Mouse (Mus musculus): ENCODE data around the gene Nup188. TPM values are rescaled to one million over a fixed set of nuclear protein-coding genes. Genes with fewer than 3 reads are reported as not detected.

The Nup188 gene
- polyA plus RNA-seq (2012; fragmentation: generic; extraction: Trizol): 54.6 TPM
- long read RNA-seq, experiment 1, partial matches to known transcripts: 2 of 4 reads
- long read RNA-seq, experiment 1, other reads (novel, unspliced or antisense): 0 of 4 reads
- long read RNA-seq, experiment 2, full-length matches to known transcripts: 108 of 176 reads
- long read RNA-seq, experiment 2, partial matches to known transcripts: 30 of 176 reads
- long read RNA-seq, experiment 2, other reads (novel, unspliced or antisense): 38 of 176 reads

GRCm38 (mm10) chr2:30286192-30287026 is at the start of gene Nup188, which contains the start of gene Dolk:
TSS of gene Nup188 (plus strand) at chr2:30286397.
TSS of gene Dolk (minus strand) at chr2:30286334.
- Histone ChIP-seq H3K36me3 (ENCODE audit: control insufficient read depth, insufficient read depth) (peaks cover 19% of the 10 kb centered on the region), H3K4me3 (ENCODE audit: insufficient read depth, poor library complexity, severe bottlenecking) (peak within 1 kb of the TSS; percentile 94), H3K27me3 (ENCODE audit: control insufficient read depth, insufficient read depth, insufficient read length) (no peaks in the 10 kb centered on the region), H3K79me2 (ENCODE audit: control insufficient read depth, insufficient read depth) (peaks cover 75% of the 10 kb centered on the region), H3ac (ENCODE audit: control insufficient read depth, insufficient read length, low read depth) (peak within 1 kb of the TSS; percentile 98), H3K79me3 (ENCODE audit: low read depth) (peaks cover 52% of the 10 kb centered on the region)
- TF ChIP-seq USF1 (IDR thresholded peaks at IDR 0.05; ENCODE audit: low read depth) (peak; percentile 97), MAX (IDR thresholded peaks at IDR 0.05) (peak; percentile 90), FOSL1 (IDR thresholded peaks at IDR 0.05; ENCODE audit: insufficient read depth, low read length, poor library complexity, severe bottlenecking) (no peak), MYOD1 (IDR thresholded peaks at IDR 0.05; ENCODE audit: control insufficient read depth, insufficient read length, low read depth) (no peak), CEBPB (IDR thresholded peaks at IDR 0.05; ENCODE audit: low read depth) (no peak), CTCF (IDR thresholded peaks at IDR 0.05; ENCODE audit: control insufficient read depth, insufficient read depth, insufficient read length) (no peak), MYOG (IDR thresholded peaks at IDR 0.05; ENCODE audit: control insufficient read depth, extremely low read depth, insufficient read length) (no peak)

GRCm38 (mm10) chr2:30236426-30237198 is 49.6 kb upstream of the Nup188 start:
- H3K79me2 ChIP-seq (ENCODE audit: control insufficient read depth, insufficient read depth): peaks cover 39% of the 10 kb centered on the region
- TF ChIP-seq MYOD1 (IDR thresholded peaks at IDR 0.05; ENCODE audit: control insufficient read depth, insufficient read length, low read depth) (no peak), CTCF (IDR thresholded peaks at IDR 0.05; ENCODE audit: control insufficient read depth, insufficient read depth, insufficient read length) (no peak), MYOG (IDR thresholded peaks at IDR 0.05; ENCODE audit: control insufficient read depth, extremely low read depth, insufficient read length) (no peak), FOSL1 (IDR thresholded peaks at IDR 0.05; ENCODE audit: insufficient read depth, low read length, poor library complexity, severe bottlenecking) (no peak), USF1 (IDR thresholded peaks at IDR 0.05; ENCODE audit: low read depth) (no peak), MAX (IDR thresholded peaks at IDR 0.05) (no peak), CEBPB (IDR thresholded peaks at IDR 0.05; ENCODE audit: low read depth) (no peak)

GRCm38 (mm10) chr2:30237199-30237880 is 48.9 kb upstream of the Nup188 start, which contains the start of gene Lrrc8a:
TSS of gene Lrrc8a (plus strand) at chr2:30237715.
- peaks cover 25% of the 10 kb centered on the region for H3K36me3 ChIP-seq (ENCODE audit: control insufficient read depth, insufficient read depth)
- peak within 1 kb of the TSS; percentile 83 for H3K4me3 ChIP-seq (ENCODE audit: insufficient read depth, poor library complexity, severe bottlenecking)
- H3K79me2 ChIP-seq (ENCODE audit: control insufficient read depth, insufficient read depth): peaks cover 46% of the 10 kb centered on the region
- peaks cover 41% of the 10 kb centered on the region for H3K79me3 ChIP-seq (ENCODE audit: low read depth)
- no peak for TF ChIP-seq CEBPB (IDR thresholded peaks at IDR 0.05; ENCODE audit: low read depth)
- peak; percentile 67 for TF ChIP-seq CTCF (IDR thresholded peaks at IDR 0.05; ENCODE audit: control insufficient read depth, insufficient read depth, insufficient read length)
- TF ChIP-seq USF1 (IDR thresholded peaks at IDR 0.05; ENCODE audit: low read depth): peak; percentile 91
- TF ChIP-seq MAX (IDR thresholded peaks at IDR 0.05): peak; percentile 97
- no peaks in the 10 kb centered on the region for H3K27me3 ChIP-seq (ENCODE audit: control insufficient read depth, insufficient read depth, insufficient read length)
- H3ac ChIP-seq (ENCODE audit: control insufficient read depth, insufficient read length, low read depth): peak within 1 kb of the TSS; percentile 74

More at GRCm38 (mm10) chr2:30236426-30237198, 49.6 kb upstream of the Nup188 start:
- H3K36me3 ChIP-seq (ENCODE audit: control insufficient read depth, insufficient read depth): peaks cover 20% of the 10 kb centered on the region
- H3ac ChIP-seq (ENCODE audit: control insufficient read depth, insufficient read length, low read depth): peak overlapping the region; percentile 64
- peak overlapping the region; percentile 83 for H3K4me3 ChIP-seq (ENCODE audit: insufficient read depth, poor library complexity, severe bottlenecking)
- H3K79me3 ChIP-seq (ENCODE audit: low read depth): peaks cover 35% of the 10 kb centered on the region
- H3K27me3 ChIP-seq (ENCODE audit: control insufficient read depth, insufficient read depth, insufficient read length): no peaks in the 10 kb centered on the region

DNA sequence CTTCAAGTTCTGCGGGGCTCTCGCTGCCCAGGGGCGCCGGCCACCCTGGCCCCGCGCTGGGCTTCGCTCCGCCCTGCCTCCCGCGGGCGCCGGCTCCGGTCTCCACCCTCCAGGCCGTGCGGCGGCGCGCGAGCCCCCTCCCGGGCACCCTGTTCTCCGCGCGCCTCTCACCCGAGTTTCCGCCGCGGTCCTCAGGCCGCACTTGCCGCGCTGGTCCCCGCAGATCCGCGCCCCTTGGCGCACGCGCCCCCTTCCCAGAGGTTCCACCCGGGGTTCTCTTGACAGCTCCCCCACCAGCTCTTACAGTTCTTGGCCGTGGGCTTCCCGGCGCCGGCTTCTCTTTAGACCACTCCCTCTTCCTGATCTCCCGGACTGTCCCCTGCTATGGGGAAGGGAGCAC is 48.3 kb upstream of the Nup188 start:
- Histone ChIP-seq H3ac (ENCODE audit: control insufficient read depth, insufficient read length, low read depth) (peak overlapping the region; percentile 74), H3K79me3 (ENCODE audit: low read depth) (peaks cover 44% of the 10 kb centered on the region), H3K27me3 (ENCODE audit: control insufficient read depth, insufficient read depth, insufficient read length) (no peaks in the 10 kb centered on the region), H3K36me3 (ENCODE audit: control insufficient read depth, insufficient read depth) (peaks cover 30% of the 10 kb centered on the region), H3K4me3 (ENCODE audit: insufficient read depth, poor library complexity, severe bottlenecking) (peak overlapping the region; percentile 83), H3K79me2 (ENCODE audit: control insufficient read depth, insufficient read depth) (peaks cover 52% of the 10 kb centered on the region)
- TF ChIP-seq MAX (IDR thresholded peaks at IDR 0.05) (no peak), USF1 (IDR thresholded peaks at IDR 0.05; ENCODE audit: low read depth) (no peak), MYOG (IDR thresholded peaks at IDR 0.05; ENCODE audit: control insufficient read depth, extremely low read depth, insufficient read length) (no peak), CEBPB (IDR thresholded peaks at IDR 0.05; ENCODE audit: low read depth) (no peak)

GRCm38 (mm10) chr2:30238906-30239465 is 47.2 kb upstream of the Nup188 start:
- Histone ChIP-seq H3K79me3 (ENCODE audit: low read depth) (peaks cover 49% of the 10 kb centered on the region), H3K27me3 (ENCODE audit: control insufficient read depth, insufficient read depth, insufficient read length) (no peaks in the 10 kb centered on the region), H3K36me3 (ENCODE audit: control insufficient read depth, insufficient read depth) (peaks cover 40% of the 10 kb centered on the region), H3ac (ENCODE audit: control insufficient read depth, insufficient read length, low read depth) (peak overlapping the region; percentile 74), H3K4me3 (ENCODE audit: insufficient read depth, poor library complexity, severe bottlenecking) (peak overlapping the region; percentile 83), H3K79me2 (ENCODE audit: control insufficient read depth, insufficient read depth) (peaks cover 63% of the 10 kb centered on the region)
- no peak for TF ChIP-seq CEBPB (IDR thresholded peaks at IDR 0.05; ENCODE audit: low read depth)
